Mouse (Mus musculus): ENCODE data around the gene Enc1. TPM values are rescaled to one million over a fixed set of nuclear protein-coding genes. Genes with fewer than 3 reads are reported as not detected.

Enc1 gene
- polyA plus RNA-seq, 1 experiment: 8.5 TPM

GRCm38 (mm10) chr13:97205052-97205701, 35.7 kb upstream of the Enc1 start:
- 3% methylated on average over 18 of the region's 18 CpGs for WGBS
- Histone ChIP-seq H3K4me3 (replicated peaks; ENCODE audit: extremely low read depth, low read depth, low read length) (peak overlapping the region; percentile 47), H3K4me1 (ENCODE audit: control insufficient read depth, insufficient read depth, low read length) (no peaks in the 10 kb centered on the region; the same call in 1 of the 2 replicates)
- DNase-seq: peak; percentile 86
- TF ChIP-seq CTCF (IDR thresholded peaks at IDR 0.05; ENCODE audit: insufficient read depth, low read length) (peak; percentile 31), POLR2A (IDR thresholded peaks at IDR 0.05; ENCODE audit: borderline replicate concordance, extremely low read depth, low read depth, low read length) (no peak)

GRCm38 (mm10) chr13:97206046-97206445, 34.9 kb upstream of the Enc1 start:
- no peak for DNase-seq
- 86% methylated on average over 2 of the region's 2 CpGs for WGBS
- TF ChIP-seq POLR2A (IDR thresholded peaks at IDR 0.05; ENCODE audit: borderline replicate concordance, extremely low read depth, low read depth, low read length) (no peak), CTCF (IDR thresholded peaks at IDR 0.05; ENCODE audit: insufficient read depth, low read length) (no peak)

DNA sequence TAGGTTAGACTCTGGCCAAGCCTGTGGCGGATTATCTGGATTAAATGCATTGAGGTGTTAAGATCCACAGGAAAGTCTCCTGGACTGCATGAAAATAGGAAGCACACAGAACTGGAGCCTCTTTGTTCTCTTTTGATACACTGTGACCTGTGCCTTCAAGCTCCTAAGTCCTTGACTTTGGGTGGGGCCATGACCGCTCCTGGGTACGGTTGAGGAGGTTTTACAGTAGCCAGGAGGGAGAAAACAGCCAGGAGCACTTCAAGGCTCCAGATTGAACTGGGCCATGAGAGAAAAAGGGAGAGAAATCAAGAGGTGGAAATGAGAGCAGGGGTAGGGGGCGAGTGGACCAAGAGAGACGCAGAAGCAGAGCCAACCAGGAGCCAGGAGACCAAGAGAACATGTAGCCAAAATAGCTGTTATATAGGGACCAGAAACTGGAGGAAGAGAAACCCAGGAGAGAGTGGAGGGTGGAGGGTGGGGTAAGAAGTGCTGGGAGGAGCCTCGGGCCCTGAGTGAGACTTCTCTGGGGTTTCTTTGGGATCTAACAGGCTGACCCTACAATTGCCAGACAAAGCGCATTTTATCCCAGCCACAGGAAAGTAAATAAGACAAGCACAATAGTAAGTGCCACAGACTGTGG, 33.3 kb upstream of the Enc1 start:
- no peaks in the 10 kb centered on the region; the same call in 1 of the 2 replicates for H3K4me1 ChIP-seq (ENCODE audit: control insufficient read depth, insufficient read depth, low read length)
- no peak for DNase-seq
- no peak overlapping the region for H3K4me3 ChIP-seq (replicated peaks; ENCODE audit: extremely low read depth, low read depth, low read length)
- no peak for TF ChIP-seq CTCF (IDR thresholded peaks at IDR 0.05; ENCODE audit: insufficient read depth, low read length)
- TF ChIP-seq POLR2A (IDR thresholded peaks at IDR 0.05; ENCODE audit: borderline replicate concordance, extremely low read depth, low read depth, low read length): no peak
- WGBS: 70% methylated on average over 7 of the region's 7 CpGs

More at GRCm38 (mm10) chr13:97206046-97206445, 34.9 kb upstream of the Enc1 start:
- Histone ChIP-seq H3K4me3 (replicated peaks; ENCODE audit: extremely low read depth, low read depth, low read length) (no peak overlapping the region), H3K4me1 (ENCODE audit: control insufficient read depth, insufficient read depth, low read length) (no peaks in the 10 kb centered on the region; the same call in 1 of the 2 replicates)

GRCm38 (mm10) chr13:97208112-97208478, 32.8 kb upstream of the Enc1 start:
- no peak for TF ChIP-seq POLR2A (IDR thresholded peaks at IDR 0.05; ENCODE audit: borderline replicate concordance, extremely low read depth, low read depth, low read length)
- TF ChIP-seq CTCF (IDR thresholded peaks at IDR 0.05; ENCODE audit: insufficient read depth, low read length): no peak
- DNase-seq: no peak
- WGBS: 35% methylated on average over 7 of the region's 7 CpGs

GRCm38 (mm10) chr13:97208500-97209010, 32.4 kb upstream of the Enc1 start:
- WGBS: 42% methylated on average over 3 of the region's 3 CpGs
- Histone ChIP-seq H3K4me3 (replicated peaks; ENCODE audit: extremely low read depth, low read depth, low read length) (no peak overlapping the region), H3K4me1 (ENCODE audit: control insufficient read depth, insufficient read depth, low read length) (no peaks in the 10 kb centered on the region; the same call in 1 of the 2 replicates)
- TF ChIP-seq CTCF (IDR thresholded peaks at IDR 0.05; ENCODE audit: insufficient read depth, low read length) (no peak), POLR2A (IDR thresholded peaks at IDR 0.05; ENCODE audit: borderline replicate concordance, extremely low read depth, low read depth, low read length) (no peak)
- no peak for DNase-seq

More at GRCm38 (mm10) chr13:97208112-97208478, 32.8 kb upstream of the Enc1 start:
- no peaks in the 10 kb centered on the region; the same call in 1 of the 2 replicates for H3K4me1 ChIP-seq (ENCODE audit: control insufficient read depth, insufficient read depth, low read length)
- no peak overlapping the region for H3K4me3 ChIP-seq (replicated peaks; ENCODE audit: extremely low read depth, low read depth, low read length)

DNA sequence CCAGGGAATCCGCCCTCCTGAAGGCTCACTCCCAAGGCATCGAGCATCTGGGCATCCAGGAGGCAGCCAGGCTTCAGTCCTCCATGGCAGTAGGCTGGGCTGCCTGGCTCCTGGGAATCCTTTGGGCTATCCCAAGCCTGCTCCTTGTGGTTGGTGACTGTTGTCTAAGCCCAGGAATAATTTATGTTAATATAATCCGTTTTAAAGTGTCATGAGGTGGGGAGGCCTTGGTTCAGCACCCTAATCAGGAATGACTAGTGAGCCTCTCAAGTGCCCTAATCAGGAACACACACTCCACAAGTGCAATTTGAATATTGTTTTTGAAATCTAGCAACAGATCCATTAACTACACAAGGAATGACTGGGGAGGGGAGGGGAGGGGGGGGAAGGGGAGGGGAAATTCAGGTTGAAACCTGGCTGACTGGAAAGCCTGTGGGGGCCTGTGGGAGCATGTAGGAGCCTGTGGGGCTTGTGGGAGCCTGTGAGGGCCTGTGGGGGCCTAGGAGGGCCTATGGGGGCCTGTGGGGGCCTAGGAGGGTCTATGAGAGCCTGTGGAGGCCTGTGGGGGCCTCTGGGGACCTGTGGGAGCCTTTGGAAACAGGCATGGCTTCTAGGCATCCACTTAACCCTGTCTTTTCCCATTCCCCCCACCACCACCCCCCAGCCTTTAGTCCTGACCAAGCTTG, 26.2 kb upstream of the Enc1 start:
- Histone ChIP-seq H3K4me3 (replicated peaks; ENCODE audit: extremely low read depth, low read depth, low read length) (no peak overlapping the region), H3K4me1 (ENCODE audit: control insufficient read depth, insufficient read depth, low read length) (no peaks in the 10 kb centered on the region)
- DNase-seq: no peak
- TF ChIP-seq POLR2A (IDR thresholded peaks at IDR 0.05; ENCODE audit: borderline replicate concordance, extremely low read depth, low read depth, low read length) (no peak), CTCF (IDR thresholded peaks at IDR 0.05; ENCODE audit: insufficient read depth, low read length) (no peak)
- WGBS: 65% methylated on average over 3 of the region's 3 CpGs

DNA sequence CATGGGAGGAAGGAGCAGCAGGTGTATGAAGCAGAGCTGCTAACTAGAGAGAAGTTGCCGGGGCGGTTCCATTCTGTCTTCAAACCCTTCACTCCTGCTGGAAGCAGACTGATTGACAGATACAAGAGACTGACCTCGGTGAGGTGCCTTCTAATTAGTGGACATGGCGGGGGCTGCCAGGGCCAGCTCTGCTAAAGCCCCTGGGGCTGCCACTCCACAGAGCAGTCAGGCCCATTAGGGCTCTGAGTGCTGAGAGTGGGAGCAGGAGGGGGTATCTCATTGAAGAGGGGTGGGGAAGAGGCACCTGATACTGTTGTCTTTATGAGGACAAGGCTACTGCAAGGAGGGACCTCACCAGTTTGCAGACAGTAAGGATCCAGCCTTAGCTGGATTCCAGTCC, 25.3 kb upstream of the Enc1 start:
- WGBS: 72% methylated on average over 4 of the region's 4 CpGs
- TF ChIP-seq POLR2A (IDR thresholded peaks at IDR 0.05; ENCODE audit: borderline replicate concordance, extremely low read depth, low read depth, low read length): no peak
- no peak for TF ChIP-seq CTCF (IDR thresholded peaks at IDR 0.05; ENCODE audit: insufficient read depth, low read length)
- no peaks in the 10 kb centered on the region for H3K4me1 ChIP-seq (ENCODE audit: control insufficient read depth, insufficient read depth, low read length)
- no peak for DNase-seq
- H3K4me3 ChIP-seq (replicated peaks; ENCODE audit: extremely low read depth, low read depth, low read length): no peak overlapping the region

GRCm38 (mm10) chr13:97216196-97216595, 24.7 kb upstream of the Enc1 start:
- no peak for DNase-seq
- TF ChIP-seq CTCF (IDR thresholded peaks at IDR 0.05; ENCODE audit: insufficient read depth, low read length) (no peak), POLR2A (IDR thresholded peaks at IDR 0.05; ENCODE audit: borderline replicate concordance, extremely low read depth, low read depth, low read length) (no peak)
- Histone ChIP-seq H3K4me3 (replicated peaks; ENCODE audit: extremely low read depth, low read depth, low read length) (no peak overlapping the region), H3K4me1 (ENCODE audit: control insufficient read depth, insufficient read depth, low read length) (no peaks in the 10 kb centered on the region)
- WGBS: 72% methylated on average over 5 of the region's 5 CpGs

DNA sequence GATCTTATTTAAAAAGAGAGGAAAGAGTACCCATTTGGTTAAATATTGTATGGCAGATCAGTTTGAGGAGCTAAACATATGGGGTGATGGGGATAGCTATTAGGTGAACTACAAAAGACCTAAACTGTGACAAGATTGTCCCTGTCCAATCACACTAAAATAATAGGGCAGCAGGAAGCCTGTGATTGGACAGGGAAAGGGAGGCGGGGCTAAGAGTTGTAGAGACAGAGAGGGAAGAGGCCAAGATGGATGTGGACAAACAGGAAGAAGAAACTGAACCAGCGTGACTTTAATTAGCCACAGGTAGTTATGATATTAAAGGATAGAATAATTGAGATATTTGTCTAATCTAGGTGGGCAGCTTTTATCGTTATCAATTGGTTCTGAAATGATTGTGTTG, 20.9 kb upstream of the Enc1 start:
- TF ChIP-seq CTCF (IDR thresholded peaks at IDR 0.05; ENCODE audit: insufficient read depth, low read length): no peak
- TF ChIP-seq POLR2A (IDR thresholded peaks at IDR 0.05; ENCODE audit: borderline replicate concordance, extremely low read depth, low read depth, low read length): no peak

More for the DNA sequence above, 20.9 kb upstream of the Enc1 start:
- Histone ChIP-seq H3K4me1 (ENCODE audit: control insufficient read depth, insufficient read depth, low read length) (no peaks in the 10 kb centered on the region), H3K4me3 (replicated peaks; ENCODE audit: extremely low read depth, low read depth, low read length) (no peak overlapping the region)
- no peak for DNase-seq
- WGBS: 84% methylated on average over 3 of the region's 3 CpGs

Data from lung, adult 2 months (tissue).